Mouse (Mus musculus) kidney, embryonic 15.5 days (tissue): Measurements from ENCODE around the gene Batf3. TPM values are rescaled to one million over a fixed set of nuclear protein-coding genes. Genes with fewer than 3 reads are reported as not detected.
"Not testable (repeated sequence)": the region's sequence is repeated elsewhere in the genome, so short reads cannot be mapped to it uniquely, and the experiment has no call there.

ENCODE experiments used
- ATAC-seq: fragments of 200-750 bp; cut with Nextera tagmentation; replicated peaks from 2 replicates; pipeline ENCODE4 v1.8.0; 2017; ENCODE audit warnings: moderate TSS enrichment; ENCODE audit not compliant: low FRiP score
- H3K27ac ChIP-seq: fragments of 300-500 bp; sonication (generic); 2 replicates; pipeline ENCODE4 v1.5.1; 2015; ENCODE audit warnings: mild to moderate bottlenecking, inconsistent platforms
- H3K27me3 ChIP-seq: fragments of 300-500 bp; sonication (generic); 2 replicates; pipeline ENCODE4 v1.6.1; 2015; ENCODE audit warnings: inconsistent platforms
- H3K36me3 ChIP-seq: fragments of 300-500 bp; sonication (generic); 2 replicates; pipeline ENCODE4 v1.6.1; 2015; ENCODE audit warnings: inconsistent platforms
- H3K4me1 ChIP-seq: fragments of 300-500 bp; sonication (generic); 2 replicates; pipeline ENCODE4 v1.6.1; 2015; ENCODE audit warnings: inconsistent platforms
- H3K4me2 ChIP-seq: fragments of 300-500 bp; sonication (generic); 2 replicates; pipeline ENCODE4 v1.6.1; 2015; ENCODE audit warnings: moderate library complexity, mild to moderate bottlenecking, inconsistent platforms
- H3K4me3 ChIP-seq: fragments of 300-500 bp; sonication (generic); replicated peaks from 2 replicates; pipeline ENCODE4 v1.5.1; 2015; ENCODE audit warnings: mild to moderate bottlenecking, inconsistent platforms
- H3K9ac ChIP-seq: fragments of 300-500 bp; sonication (generic); 2 replicates; pipeline ENCODE4 v1.6.1; 2015; ENCODE audit warnings: mild to moderate bottlenecking, inconsistent platforms
- H3K9me3 ChIP-seq: fragments of 300-500 bp; sonication (generic); replicated peaks from 2 replicates; pipeline ENCODE4 v1.6.1; 2016; ENCODE audit warnings: inconsistent platforms
- WGBS: fragments of 180-500 bp; shearing (Covaris S2); methylation state at CpG from one replicate; pipeline ENCODE4 v1.1.7; 2015; ENCODE audit warnings: mixed read lengths; 5-methylcytosine and 5-hydroxymethylcytosine counted together
- polyA plus RNA-seq: library from polyadenylated mRNA; unstranded; fragments of >200 nt; fragmentation: Nextera tagmentation; extraction: Ambion mirVana; gene quantifications from 2 replicates; pipeline ENCODE4 v1.2.1, GENCODE M21; 2015

Gene Batf3
- polyA plus RNA-seq, 1 experiment from 2014 or later = 12.5 TPM

DNA sequence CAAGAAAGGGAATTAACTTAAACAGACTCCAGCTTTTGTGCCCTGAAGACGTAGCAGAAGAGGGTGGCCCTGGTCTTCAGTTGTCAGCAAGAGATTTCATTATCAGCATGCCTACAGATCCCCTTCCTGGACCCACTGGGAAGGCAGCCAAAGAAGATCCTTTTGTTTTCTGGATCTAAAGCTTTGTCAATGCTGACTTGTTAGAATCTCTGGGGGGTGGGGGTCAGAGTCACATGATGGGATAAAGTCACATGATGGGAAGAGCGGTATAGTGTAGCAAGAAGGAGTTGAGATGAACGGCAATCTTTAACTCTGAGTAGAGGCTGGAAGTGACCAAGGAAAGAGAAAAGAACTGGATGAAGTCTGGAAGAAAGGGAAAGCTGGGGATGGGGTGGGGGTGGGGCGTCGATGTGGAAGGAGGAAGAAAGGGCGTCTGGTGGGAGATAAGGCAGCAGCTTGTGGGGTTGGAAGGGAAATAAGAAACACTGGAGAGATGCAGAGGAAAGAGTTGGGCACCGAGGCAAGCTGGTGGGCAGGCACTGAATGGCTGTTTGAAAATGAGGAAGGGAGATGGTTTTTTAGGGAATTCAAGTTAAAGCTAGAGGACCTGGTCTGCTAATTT, 41.3 kb downstream of the Batf3 start:
- H3K27ac ChIP-seq = no peak overlapping the region
- no peaks in the 10 kb centered on the region for H3K9me3 ChIP-seq
- H3K4me1 ChIP-seq = peaks cover 4% of the 10 kb centered on the region; the same call in 1 of the 2 replicates
- no peak overlapping the region for H3K9ac ChIP-seq
- no peak overlapping the region for H3K4me2 ChIP-seq
- ATAC-seq = no peak
- 79% methylated on average over 7 of the region's 7 CpGs for WGBS
- no peaks in the 10 kb centered on the region for H3K27me3 ChIP-seq
- no peak overlapping the region for H3K4me3 ChIP-seq
- no peaks in the 10 kb centered on the region for H3K36me3 ChIP-seq

DNA sequence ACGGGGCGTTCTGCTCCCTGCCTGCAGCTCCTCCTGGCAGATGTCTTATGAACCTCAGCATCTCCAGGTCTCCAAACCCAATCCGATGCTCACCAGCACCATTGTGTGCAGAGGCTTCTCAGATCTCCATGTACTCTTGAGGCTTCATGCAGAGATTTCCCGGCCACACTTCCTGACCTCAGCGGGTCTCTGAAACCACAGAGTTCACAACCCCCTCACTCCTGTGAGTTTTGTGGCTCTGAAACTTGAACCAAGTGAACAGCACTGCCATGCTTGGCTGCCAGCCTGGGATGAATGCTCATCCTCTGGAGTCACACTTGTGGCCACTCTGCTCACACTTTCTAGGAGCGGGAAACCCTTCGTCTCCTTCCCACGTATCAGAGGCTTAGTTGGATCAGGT, 43.3 kb downstream of the Batf3 start:
- 72% methylated on average over 8 of the region's 8 CpGs for WGBS
- H3K4me3 ChIP-seq = no peak overlapping the region
- H3K9me3 ChIP-seq = no peaks in the 10 kb centered on the region
- no peaks in the 10 kb centered on the region for H3K36me3 ChIP-seq
- H3K4me2 ChIP-seq = no peak overlapping the region
- no peak overlapping the region for H3K27ac ChIP-seq
- no peak for ATAC-seq
- H3K4me1 ChIP-seq = peaks cover 4% of the 10 kb centered on the region; the same call in 1 of the 2 replicates
- no peak overlapping the region for H3K9ac ChIP-seq
- H3K27me3 ChIP-seq = no peaks in the 10 kb centered on the region

DNA sequence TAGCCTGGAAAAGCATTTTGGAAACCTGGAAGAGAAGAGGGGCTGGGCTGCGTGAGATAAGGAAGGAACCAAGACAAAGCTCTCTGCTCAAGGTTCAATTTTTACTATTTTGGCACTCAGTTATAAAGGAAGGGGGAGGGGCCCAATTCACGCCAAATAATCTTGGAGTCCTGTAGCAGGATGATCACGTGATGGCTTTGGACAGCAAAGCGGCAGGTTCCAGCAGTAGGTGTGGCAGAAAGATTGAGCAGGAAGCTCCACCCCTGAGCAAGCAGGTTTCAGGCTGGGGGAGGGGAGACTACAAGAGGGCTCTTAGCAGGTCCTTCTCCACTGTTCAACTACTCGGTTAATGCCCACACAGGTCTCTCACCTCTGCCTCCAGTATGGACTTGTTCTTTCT, 51.8 kb downstream of the Batf3 start:
- ATAC-seq, H3K4me3 ChIP-seq, H3K9me3 ChIP-seq, H3K36me3 ChIP-seq, H3K27ac ChIP-seq, H3K27me3 ChIP-seq, H3K4me2 ChIP-seq, H3K9ac ChIP-seq: not testable (repeated sequence)
- 78% methylated on average over 5 of the region's 5 CpGs for WGBS
- H3K4me1 ChIP-seq = peaks cover 11% of the 10 kb centered on the region

DNA sequence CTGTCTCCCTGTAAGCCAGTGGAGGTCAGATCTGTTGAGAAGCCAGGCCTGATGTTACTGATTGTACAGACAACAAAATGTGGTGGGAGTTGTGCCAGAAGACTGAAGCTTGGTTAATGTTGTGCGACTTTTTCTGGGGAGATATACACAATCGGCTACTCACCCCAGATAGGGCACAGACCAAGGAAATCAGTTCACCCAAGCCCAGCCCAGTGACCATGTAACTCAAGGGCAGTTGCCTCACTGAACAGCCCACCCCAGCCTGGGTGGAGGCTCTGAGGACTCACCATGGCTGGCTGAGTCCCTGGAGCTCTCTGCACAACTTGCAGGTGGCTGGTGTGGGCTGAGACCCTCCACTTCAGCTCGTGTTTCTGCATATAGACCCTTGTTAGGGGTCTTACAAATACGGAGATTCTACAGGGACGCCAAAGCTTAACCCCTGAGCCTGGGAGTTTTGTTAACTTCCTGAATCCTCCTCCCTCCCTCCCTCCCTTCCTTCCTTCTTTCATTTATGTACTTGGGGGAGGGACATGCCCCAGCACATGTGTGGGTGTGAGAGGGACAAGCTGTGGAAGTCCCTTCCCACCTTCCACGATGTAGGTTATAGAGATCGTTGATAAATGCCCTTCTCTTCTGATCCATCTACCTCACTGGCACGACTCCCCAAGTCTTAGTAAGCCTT, 53.4 kb downstream of the Batf3 start:
- Histone ChIP-seq H3K9me3 (no peaks in the 10 kb centered on the region), H3K4me2 (no peak overlapping the region), H3K27ac (no peak overlapping the region), H3K4me1 (peaks cover 12% of the 10 kb centered on the region), H3K36me3 (no peaks in the 10 kb centered on the region), H3K4me3 (no peak overlapping the region), H3K9ac (no peak overlapping the region), H3K27me3 (no peaks in the 10 kb centered on the region)
- ATAC-seq = no peak
- WGBS = 52% methylated on average over 8 of the region's 8 CpGs

DNA sequence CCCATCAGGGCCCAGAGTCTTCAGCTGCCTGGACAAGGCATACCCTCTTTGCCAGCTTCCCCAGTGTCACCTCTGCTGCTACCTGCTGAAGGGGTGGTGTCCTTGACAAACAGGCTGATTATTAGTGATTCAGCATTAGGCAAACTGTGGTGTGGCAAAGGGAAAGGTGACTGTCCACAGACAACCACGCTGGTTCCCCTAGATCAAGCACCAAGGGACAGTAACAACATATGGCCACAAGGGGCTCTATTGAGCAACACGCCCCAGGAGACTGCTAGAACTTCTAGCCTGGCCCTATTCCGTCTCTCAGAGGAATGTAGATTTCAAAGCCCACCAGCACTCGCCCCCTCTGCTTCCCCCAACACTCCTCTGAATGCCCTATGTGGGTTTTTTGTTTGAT, 55.4 kb downstream of the Batf3 start:
- no peaks in the 10 kb centered on the region for H3K36me3 ChIP-seq
- H3K9me3 ChIP-seq = peaks cover 6% of the 10 kb centered on the region; the same call in 1 of the 2 replicates
- no peak overlapping the region for H3K27ac ChIP-seq
- no peak overlapping the region for H3K4me2 ChIP-seq
- 26% methylated on average over 4 of the region's 4 CpGs for WGBS
- H3K9ac ChIP-seq = no peak overlapping the region
- no peaks in the 10 kb centered on the region for H3K27me3 ChIP-seq
- ATAC-seq = no peak
- no peak overlapping the region for H3K4me3 ChIP-seq
- H3K4me1 ChIP-seq = peaks cover 12% of the 10 kb centered on the region

DNA sequence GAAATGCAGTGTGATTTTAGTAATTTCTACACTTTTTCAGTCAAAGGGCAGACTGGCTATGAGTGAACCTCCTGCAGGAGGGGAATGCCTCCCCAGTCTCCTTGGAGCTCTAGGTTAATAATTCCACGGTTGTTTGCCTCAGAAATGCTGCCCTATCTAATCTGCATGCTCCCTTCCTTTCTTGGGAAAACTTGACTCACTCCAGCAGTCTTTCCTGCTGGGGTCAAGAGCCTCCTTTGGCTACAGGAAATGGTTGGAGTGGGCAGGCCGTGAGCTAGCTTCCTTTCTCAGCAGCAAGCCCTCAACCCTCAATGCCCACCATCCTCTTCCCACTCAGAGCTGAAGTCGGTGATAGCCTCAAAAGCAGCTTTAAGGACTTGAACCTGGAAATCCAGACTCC, 56.7 kb downstream of the Batf3 start:
- Histone ChIP-seq H3K4me1 (peaks cover 12% of the 10 kb centered on the region), H3K36me3 (no peaks in the 10 kb centered on the region), H3K4me2 (no peak overlapping the region), H3K9me3 (peaks cover 10% of the 10 kb centered on the region; the same call in 1 of the 2 replicates), H3K4me3 (no peak overlapping the region), H3K27me3 (no peaks in the 10 kb centered on the region), H3K9ac (no peak overlapping the region), H3K27ac (peak overlapping the region; percentile 41)
- WGBS = 23% methylated on average over 3 of the region's 3 CpGs
- ATAC-seq = 0 out of 2 replicates have a peak, but pooled peaks have one; percentile 49

Other genes with a start within 250 kb of the Batf3 start
- gene Rps6kc1, start 186.1 kb upstream of the Batf3 start, polyA plus RNA-seq = 11.4 and 14.8 TPM in 2 replicates
- gene Angel2, start 172.7 kb upstream of the Batf3 start, polyA plus RNA-seq = 45.7 and 48.7 TPM in 2 replicates
- gene Vash2, start 118.6 kb upstream of the Batf3 start, polyA plus RNA-seq = 30.2 and 30.8 TPM in 2 replicates
- 6.7 and 7.1 TPM in 2 replicates for gene Flvcr1, start 71.7 kb upstream of the Batf3 start, polyA plus RNA-seq
- gene Spata45, start 61.2 kb upstream of the Batf3 start, polyA plus RNA-seq = not detected in 2 replicates
- gene Tatdn3, start 34.9 kb upstream of the Batf3 start, polyA plus RNA-seq = 12.8 and 13.8 TPM in 2 replicates
- 22.1 and 23.1 TPM in 2 replicates for gene Nsl1, start 34.8 kb upstream of the Batf3 start, polyA plus RNA-seq
- not detected in 2 replicates for gene Fam71a, start 67.0 kb downstream of the Batf3 start, polyA plus RNA-seq
- gene Atf3, start 120.2 kb downstream of the Batf3 start, polyA plus RNA-seq = 4.2 and 4.3 TPM in 2 replicates
- 93.6 and 98.5 TPM in 2 replicates for gene Nenf, start 220.3 kb downstream of the Batf3 start, polyA plus RNA-seq
- 21.3 and 24.7 TPM in 2 replicates for gene Tmem206, start 228.1 kb downstream of the Batf3 start, polyA plus RNA-seq